Mouse (Mus musculus) lung, postnatal 0 days (tissue): ENCODE measurements around the gene Ntrk3. TPM values are rescaled to one million over a fixed set of nuclear protein-coding genes. Genes with fewer than 3 reads are reported as not detected.
A peak's percentile ranks its signal among the peaks of the same experiment; 100 is the strongest.

Experiments used
- ATAC-seq: fragments of 200-750 bp; cut with Nextera tagmentation; 2 replicates; pipeline ENCODE4 v1.8.0; 2017; ENCODE audit warnings: moderate library complexity
- DNase-seq: peaks from one replicate; pipeline ENCODE4 v3.0.0-alpha.2; 2016; ENCODE audit warnings: low spot score
- H3K27ac ChIP-seq: fragments of 300-500 bp; sonication (generic); 2 replicates; pipeline ENCODE4 v1.5.1; 2014; ENCODE audit warnings: antibody characterized with exemption, mild to moderate bottlenecking, low read length, mixed read lengths
- H3K27me3 ChIP-seq: fragments of 300-500 bp; sonication (generic); replicated peaks from 2 replicates; pipeline ENCODE4 v1.6.1; 2014; ENCODE audit warnings: low read length, mixed read lengths; ENCODE audit not compliant: insufficient read depth
- H3K36me3 ChIP-seq: fragments of 300-500 bp; sonication (generic); 2 replicates; pipeline ENCODE4 v1.6.1; 2014; ENCODE audit warnings: low read length, mixed read lengths; ENCODE audit not compliant: insufficient read depth
- H3K4me1 ChIP-seq: fragments of 300-500 bp; sonication (generic); 2 replicates; pipeline ENCODE4 v1.6.1; 2014; ENCODE audit warnings: antibody characterized with exemption, low read depth, low read length, mixed read lengths; ENCODE audit not compliant: insufficient read depth
- H3K4me2 ChIP-seq: fragments of 300-500 bp; sonication (generic); replicated peaks from 2 replicates; pipeline ENCODE4 v1.6.1; 2014; ENCODE audit warnings: low read depth, mild to moderate bottlenecking, low read length, moderate library complexity, mixed read lengths
- H3K4me3 ChIP-seq: fragments of 300-500 bp; sonication (generic); 2 replicates; pipeline ENCODE4 v1.5.1; 2014; ENCODE audit warnings: low read depth, low read length
- H3K9ac ChIP-seq: fragments of 300-500 bp; sonication (generic); replicated peaks from 2 replicates; pipeline ENCODE4 v1.6.1; 2014; ENCODE audit warnings: low read depth, mild to moderate bottlenecking
- H3K9me3 ChIP-seq: fragments of 300-500 bp; sonication (generic); 2 replicates; pipeline ENCODE4 v1.6.1; 2016; ENCODE audit warnings: low read length, mixed read lengths
- CTCF ChIP-seq: IDR thresholded peaks from 2 replicates; pipeline ENCODE4 v1.5.1; 2016; ENCODE audit warnings: antibody characterized with exemption, mild to moderate bottlenecking
- EP300 ChIP-seq: IDR thresholded peaks from 2 replicates; pipeline ENCODE4 v1.6.1; 2016; ENCODE audit warnings: antibody characterized with exemption, mild to moderate bottlenecking, control low read depth
- WGBS: fragments of 180-500 bp; shearing (Covaris S2); extraction: QIAGEN DNeasy Blood & Tissue Kit; methylation state at CpG from one replicate; pipeline ENCODE4 v1.1.7; 2014; 5-methylcytosine and 5-hydroxymethylcytosine counted together
- polyA plus RNA-seq: library from polyadenylated mRNA; unstranded; fragments of >200 nt; fragmentation: Nextera tagmentation; extraction: Ambion mirVana; gene quantifications from 2 replicates; pipeline ENCODE4 v1.2.1, GENCODE M21; 2015

The Ntrk3 gene
- polyA plus RNA-seq, 1 experiment from 2014 or later = 1.3 TPM

- ATAC-seq (no peak), DNase-seq (no peak)
- Histone ChIP-seq H3K36me3 (no peaks in the 10 kb centered on the region), H3K27me3 (no peaks in the 10 kb centered on the region), H3K27ac (no peak overlapping the region), H3K4me3 (no peak overlapping the region), H3K9ac (no peak overlapping the region), H3K9me3 (no peaks in the 10 kb centered on the region), H3K4me1 (no peaks in the 10 kb centered on the region), H3K4me2 (no peak overlapping the region)
- TF ChIP-seq CTCF (no peak), EP300 (no peak)
- 51% methylated on average over 5 of the region's 5 CpGs for WGBS
Measured at GRCm38 (mm10) chr7:78248119-78248642, 489.6 kb downstream of the Ntrk3 start.

DNA sequence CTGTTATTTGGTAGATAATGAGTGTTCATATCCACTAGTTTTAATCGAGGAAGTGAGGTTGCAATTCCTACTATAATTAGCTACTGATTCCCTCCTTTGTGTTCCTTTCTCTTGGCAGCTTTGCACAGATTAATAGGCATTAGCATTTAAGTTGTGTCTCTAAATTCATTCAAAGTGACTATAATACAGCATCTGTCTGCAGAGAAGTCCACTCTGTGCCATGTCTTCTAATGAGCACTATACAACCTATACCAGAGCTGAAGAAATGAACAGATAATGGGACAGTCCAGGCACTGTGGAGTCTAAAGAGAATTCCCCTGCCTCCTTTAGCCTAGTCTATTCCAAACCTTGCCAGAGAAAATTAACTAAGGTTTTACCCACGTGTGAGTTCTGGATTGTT, 498.8 kb downstream of the Ntrk3 start:
- Histone ChIP-seq H3K4me1 (no peaks in the 10 kb centered on the region), H3K9ac (no peak overlapping the region), H3K36me3 (no peaks in the 10 kb centered on the region), H3K27me3 (no peaks in the 10 kb centered on the region), H3K9me3 (no peaks in the 10 kb centered on the region), H3K4me2 (no peak overlapping the region), H3K27ac (no peak overlapping the region), H3K4me3 (no peak overlapping the region)
- TF ChIP-seq EP300 = no peak
- TF ChIP-seq CTCF = no peak
- ATAC-seq (no peak), DNase-seq (no peak)
- 55% methylated on average over 2 of the region's 2 CpGs for WGBS

DNA sequence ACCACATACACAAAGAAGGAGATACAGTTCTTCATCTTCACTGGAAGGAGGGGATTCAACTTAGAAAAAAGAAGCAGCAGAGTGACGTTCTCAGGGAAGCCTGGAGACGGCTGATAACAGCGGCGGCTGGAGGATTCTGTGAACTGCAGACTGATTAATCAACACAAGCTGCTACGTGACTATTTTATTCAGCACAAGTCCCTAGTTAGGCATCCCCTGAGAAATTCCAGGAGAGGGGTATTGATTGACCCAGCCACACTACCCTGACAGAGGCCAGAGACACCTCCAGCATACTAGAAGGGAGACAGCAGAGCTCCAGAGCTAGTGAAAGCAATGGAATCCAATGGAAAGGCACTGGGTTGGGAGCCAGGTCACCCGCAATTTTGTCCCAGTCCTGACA, 516.1 kb downstream of the Ntrk3 start:
- ATAC-seq (no peak), DNase-seq (no peak)
- Histone ChIP-seq H3K36me3 (no peaks in the 10 kb centered on the region), H3K9me3 (no peaks in the 10 kb centered on the region), H3K4me2 (no peak overlapping the region), H3K9ac (no peak overlapping the region), H3K4me1 (no peaks in the 10 kb centered on the region), H3K4me3 (no peak overlapping the region), H3K27ac (no peak overlapping the region), H3K27me3 (no peaks in the 10 kb centered on the region)
- whole genome bisulfite sequencing = 35% methylated on average over 6 of the region's 6 CpGs
- TF ChIP-seq EP300 (no peak), CTCF (no peak)

GRCm38 (mm10) chr7:78220949-78221348, 516.9 kb downstream of the Ntrk3 start:
- H3K4me3 ChIP-seq = no peak overlapping the region
- DNase-seq (peak; percentile 31), ATAC-seq (no peak)
- H3K36me3 ChIP-seq = no peaks in the 10 kb centered on the region
- H3K9me3 ChIP-seq = no peaks in the 10 kb centered on the region
- no peak overlapping the region for H3K27ac ChIP-seq
- 51% methylated on average over 4 of the region's 4 CpGs for WGBS
- TF ChIP-seq CTCF (0 out of 2 replicates have a peak, but pooled peaks have one; percentile 6), EP300 (no peak)
- no peak overlapping the region for H3K4me2 ChIP-seq
- no peak overlapping the region for H3K9ac ChIP-seq
- no peaks in the 10 kb centered on the region for H3K27me3 ChIP-seq
- H3K4me1 ChIP-seq = no peaks in the 10 kb centered on the region

DNA sequence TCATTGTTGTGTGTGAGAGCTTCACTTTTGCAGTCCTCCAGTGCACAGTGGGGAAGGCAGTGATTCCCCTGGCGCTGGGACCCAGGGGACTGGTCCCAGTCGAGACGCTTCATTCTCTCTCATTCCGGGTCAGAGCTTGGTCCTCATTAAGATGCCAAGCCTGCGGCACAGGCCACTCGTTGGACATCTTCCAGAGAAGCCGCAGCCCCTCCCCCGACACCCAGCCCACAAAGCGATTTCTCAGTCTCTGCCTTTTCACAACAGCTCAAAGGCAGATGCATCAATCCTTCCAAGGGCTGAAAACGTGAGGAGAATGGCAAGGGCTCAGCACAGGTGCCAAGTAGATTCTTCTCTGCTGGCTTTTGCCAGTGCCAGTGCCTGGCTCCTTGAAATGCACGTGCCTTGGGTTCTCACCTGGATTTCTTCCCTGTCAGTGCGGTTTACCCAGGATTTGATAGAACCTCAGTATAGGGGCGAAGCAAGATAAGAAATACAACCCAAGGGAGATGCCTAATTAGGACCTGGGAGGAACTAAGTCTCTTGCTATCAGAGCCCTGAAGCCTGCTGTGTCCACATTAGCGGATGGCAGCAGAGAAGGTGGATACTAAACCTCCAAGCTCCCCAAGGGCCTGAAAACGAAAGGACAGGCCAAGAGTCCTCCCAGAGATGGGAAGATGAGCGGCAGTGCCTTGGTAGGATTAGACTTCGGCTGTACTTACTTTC, 546.7 kb downstream of the Ntrk3 start:
- ATAC-seq (no peak), DNase-seq (no peak)
- Histone ChIP-seq H3K36me3 (no peaks in the 10 kb centered on the region), H3K27me3 (no peaks in the 10 kb centered on the region), H3K4me3 (no peak overlapping the region), H3K9me3 (no peaks in the 10 kb centered on the region), H3K4me1 (no peaks in the 10 kb centered on the region), H3K4me2 (no peak overlapping the region), H3K27ac (no peak overlapping the region), H3K9ac (no peak overlapping the region)
- TF ChIP-seq CTCF = no peak
- no peak for TF ChIP-seq EP300
- 30% methylated on average over 17 of the region's 17 CpGs for WGBS

- Histone ChIP-seq H3K27ac (no peak overlapping the region), H3K4me1 (no peaks in the 10 kb centered on the region), H3K9ac (no peak overlapping the region), H3K4me3 (no peak overlapping the region), H3K4me2 (no peak overlapping the region), H3K36me3 (no peaks in the 10 kb centered on the region), H3K9me3 (no peaks in the 10 kb centered on the region; the same call in 1 of the 2 replicates), H3K27me3 (no peaks in the 10 kb centered on the region)
- no peak for ATAC-seq
- no peak for TF ChIP-seq CTCF
- TF ChIP-seq EP300 = no peak
- no peak for DNase-seq
- 39% methylated on average over 4 of the region's 4 CpGs for WGBS
Measured at GRCm38 (mm10) chr7:78185578-78185977, 552.2 kb downstream of the Ntrk3 start.
